Mouse (Mus musculus) lung, postnatal 0 days (tissue): ENCODE results near the gene Dock10. TPM values are rescaled to one million over a fixed set of nuclear protein-coding genes. Genes with fewer than 3 reads are reported as not detected.
A peak's percentile ranks its signal among the peaks of the same experiment; 100 is the strongest.

ENCODE experiments used
- ATAC-seq: fragments of 200-750 bp; cut with Nextera tagmentation; 2 replicates; pipeline ENCODE4 v1.8.0; 2017; ENCODE audit warnings: moderate library complexity
- DNase-seq: peaks from one replicate; pipeline ENCODE4 v3.0.0-alpha.2; 2016; ENCODE audit warnings: low spot score
- H3K27ac ChIP-seq: fragments of 300-500 bp; sonication (generic); 2 replicates; pipeline ENCODE4 v1.5.1; 2014; ENCODE audit warnings: antibody characterized with exemption, mild to moderate bottlenecking, low read length, mixed read lengths
- H3K27me3 ChIP-seq: fragments of 300-500 bp; sonication (generic); replicated peaks from 2 replicates; pipeline ENCODE4 v1.6.1; 2014; ENCODE audit warnings: low read length, mixed read lengths; ENCODE audit not compliant: insufficient read depth
- H3K36me3 ChIP-seq: fragments of 300-500 bp; sonication (generic); 2 replicates; pipeline ENCODE4 v1.6.1; 2014; ENCODE audit warnings: low read length, mixed read lengths; ENCODE audit not compliant: insufficient read depth
- H3K4me1 ChIP-seq: fragments of 300-500 bp; sonication (generic); 2 replicates; pipeline ENCODE4 v1.6.1; 2014; ENCODE audit warnings: antibody characterized with exemption, low read depth, low read length, mixed read lengths; ENCODE audit not compliant: insufficient read depth
- H3K4me2 ChIP-seq: fragments of 300-500 bp; sonication (generic); replicated peaks from 2 replicates; pipeline ENCODE4 v1.6.1; 2014; ENCODE audit warnings: low read depth, mild to moderate bottlenecking, low read length, moderate library complexity, mixed read lengths
- H3K4me3 ChIP-seq: fragments of 300-500 bp; sonication (generic); 2 replicates; pipeline ENCODE4 v1.5.1; 2014; ENCODE audit warnings: low read depth, low read length
- H3K9ac ChIP-seq: fragments of 300-500 bp; sonication (generic); replicated peaks from 2 replicates; pipeline ENCODE4 v1.6.1; 2014; ENCODE audit warnings: low read depth, mild to moderate bottlenecking
- H3K9me3 ChIP-seq: fragments of 300-500 bp; sonication (generic); 2 replicates; pipeline ENCODE4 v1.6.1; 2016; ENCODE audit warnings: low read length, mixed read lengths
- CTCF ChIP-seq: IDR thresholded peaks from 2 replicates; pipeline ENCODE4 v1.5.1; 2016; ENCODE audit warnings: antibody characterized with exemption, mild to moderate bottlenecking
- EP300 ChIP-seq: IDR thresholded peaks from 2 replicates; pipeline ENCODE4 v1.6.1; 2016; ENCODE audit warnings: antibody characterized with exemption, mild to moderate bottlenecking, control low read depth
- WGBS: fragments of 180-500 bp; shearing (Covaris S2); extraction: QIAGEN DNeasy Blood & Tissue Kit; methylation state at CpG from one replicate; pipeline ENCODE4 v1.1.7; 2014; 5-methylcytosine and 5-hydroxymethylcytosine counted together
- polyA plus RNA-seq: library from polyadenylated mRNA; unstranded; fragments of >200 nt; fragmentation: Nextera tagmentation; extraction: Ambion mirVana; gene quantifications from 2 replicates; pipeline ENCODE4 v1.2.1, GENCODE M21; 2015

Gene Dock10
- polyA plus RNA-seq, 1 experiment from 2014 or later: 6.0 TPM

DNA sequence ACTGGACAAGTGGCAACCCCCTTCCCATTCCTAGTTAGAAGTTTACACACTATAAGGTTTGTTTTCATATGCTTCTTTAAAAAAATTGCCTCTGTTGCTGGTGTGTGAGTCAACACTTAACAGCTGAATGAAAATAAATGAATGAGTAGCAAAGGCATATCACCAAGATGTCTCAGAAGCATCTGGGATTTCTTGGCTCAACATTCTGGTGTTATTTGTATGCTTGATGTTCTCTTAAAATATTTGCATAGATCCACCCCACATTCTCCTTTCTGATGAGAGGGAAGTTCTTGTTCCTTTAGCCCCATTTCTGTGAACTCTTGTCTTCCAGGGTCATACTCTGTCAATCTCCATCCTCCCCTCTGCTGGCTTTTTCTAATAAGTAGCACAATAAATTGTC lies 38.2 kb downstream of the Dock10 start:
- Histone ChIP-seq H3K27ac (no peak overlapping the region), H3K4me1 (no peaks in the 10 kb centered on the region), H3K9me3 (no peaks in the 10 kb centered on the region), H3K9ac (no peak overlapping the region), H3K27me3 (no peaks in the 10 kb centered on the region), H3K4me3 (no peak overlapping the region), H3K36me3 (no peaks in the 10 kb centered on the region), H3K4me2 (no peak overlapping the region)
- TF ChIP-seq EP300: no peak
- no peak for TF ChIP-seq CTCF
- ATAC-seq (no peak), DNase-seq (peak; percentile 52)

DNA sequence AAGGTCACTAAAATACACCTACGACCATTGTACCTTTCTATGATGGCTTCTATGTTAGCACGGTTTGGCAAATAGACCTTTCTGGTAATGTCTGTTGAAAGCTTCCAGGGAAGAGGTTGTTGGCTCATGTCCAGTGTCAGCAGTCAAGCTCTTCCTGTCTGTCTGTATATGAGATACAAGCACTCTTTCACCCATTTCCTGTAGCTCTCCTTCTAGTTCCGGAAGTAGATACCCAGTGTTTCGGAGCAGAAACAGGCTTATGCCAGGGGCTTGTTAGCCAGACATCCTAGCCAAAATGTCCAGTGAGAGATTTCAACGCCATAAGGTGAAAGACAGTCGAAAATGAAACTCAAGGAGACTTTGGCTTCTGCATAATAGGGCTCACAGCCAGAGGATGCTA lies 38.9 kb downstream of the Dock10 start:
- WGBS: 60% methylated on average over 6 of the region's 6 CpGs
- no peak overlapping the region for H3K4me3 ChIP-seq
- no peak for TF ChIP-seq EP300
- TF ChIP-seq CTCF: no peak
- no peak overlapping the region for H3K9ac ChIP-seq
- H3K27ac ChIP-seq: no peak overlapping the region
- H3K36me3 ChIP-seq: no peaks in the 10 kb centered on the region
- no peak overlapping the region for H3K4me2 ChIP-seq
- H3K9me3 ChIP-seq: no peaks in the 10 kb centered on the region
- H3K4me1 ChIP-seq: no peaks in the 10 kb centered on the region
- DNase-seq (peak; percentile 17), ATAC-seq (no peak)
- no peaks in the 10 kb centered on the region for H3K27me3 ChIP-seq

DNA sequence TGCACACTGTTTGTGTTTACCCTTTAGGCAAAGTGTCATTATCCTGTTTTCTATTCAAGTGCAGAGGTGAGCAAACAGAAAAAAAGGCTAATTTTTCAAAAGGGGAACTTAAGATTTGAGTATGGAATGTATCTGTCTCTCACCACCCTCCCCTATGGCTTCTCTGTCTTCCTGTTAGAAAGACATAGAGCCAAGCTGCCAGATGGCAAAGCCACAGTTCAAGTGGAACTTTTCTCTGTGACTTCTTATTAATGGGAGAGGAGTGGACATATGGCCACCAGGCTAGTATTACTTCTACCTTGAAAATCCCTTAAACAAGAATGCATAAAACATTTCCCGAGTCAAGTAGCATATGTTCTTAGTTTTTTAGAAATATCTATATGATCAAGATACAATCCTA lies 39.7 kb downstream of the Dock10 start:
- TF ChIP-seq EP300 (no peak), CTCF (no peak)
- DNase-seq (no peak), ATAC-seq (no peak)
- Histone ChIP-seq H3K27ac (no peak overlapping the region), H3K4me1 (no peaks in the 10 kb centered on the region), H3K36me3 (no peaks in the 10 kb centered on the region), H3K4me2 (no peak overlapping the region), H3K9ac (no peak overlapping the region), H3K9me3 (no peaks in the 10 kb centered on the region), H3K27me3 (no peaks in the 10 kb centered on the region), H3K4me3 (no peak overlapping the region)
- 84% methylated on average over 1 of the region's 1 CpGs for WGBS

DNA sequence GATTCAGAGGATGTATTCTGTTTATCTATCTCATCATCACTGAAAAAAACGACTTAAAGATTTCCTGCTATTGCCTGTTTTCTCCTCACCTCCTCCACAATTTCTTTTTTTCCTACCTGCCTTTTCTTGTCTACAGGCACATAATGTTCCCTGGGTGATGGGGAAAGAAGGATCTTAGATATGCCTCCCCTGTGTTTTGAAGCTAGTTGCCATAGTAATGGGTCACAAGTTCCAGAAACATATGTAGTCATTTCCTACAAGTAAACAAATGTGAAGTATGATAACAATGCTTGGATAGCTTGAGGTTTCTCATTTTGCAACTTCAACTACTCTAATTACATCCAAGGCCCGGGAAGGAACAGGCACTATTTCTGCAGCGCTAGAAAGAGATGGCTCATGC lies 42.4 kb downstream of the Dock10 start:
- TF ChIP-seq CTCF: no peak
- TF ChIP-seq EP300: peak; percentile 81

DNA sequence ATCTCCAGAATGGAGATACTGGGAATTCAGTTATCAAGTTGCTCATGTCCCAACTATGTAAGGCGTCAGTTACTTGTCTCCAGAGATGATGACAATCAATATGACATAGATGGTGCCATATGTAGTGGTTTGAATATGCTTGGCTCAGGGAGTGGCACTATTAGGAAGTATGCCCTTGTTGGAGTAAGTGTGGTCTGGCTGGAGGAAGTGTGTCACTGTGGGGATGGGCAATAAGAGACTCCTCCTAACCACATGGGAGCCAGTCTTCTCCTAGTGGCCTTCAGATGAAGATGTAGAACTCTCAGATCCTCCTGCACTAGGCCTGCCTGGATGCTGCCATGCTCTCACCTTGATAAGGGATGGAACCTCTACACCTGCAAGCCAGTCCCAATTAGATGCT lies 44.4 kb downstream of the Dock10 start:
- whole genome bisulfite sequencing: 96% methylated on average over 1 of the region's 1 CpGs
- ATAC-seq (no peak), DNase-seq (no peak)
- Histone ChIP-seq H3K27ac (no peak overlapping the region), H3K4me2 (no peak overlapping the region), H3K27me3 (no peaks in the 10 kb centered on the region), H3K36me3 (no peaks in the 10 kb centered on the region), H3K9ac (no peak overlapping the region), H3K4me1 (no peaks in the 10 kb centered on the region), H3K4me3 (no peak overlapping the region), H3K9me3 (no peaks in the 10 kb centered on the region)
- no peak for TF ChIP-seq CTCF
- TF ChIP-seq EP300: no peak

More for the DNA sequence above, 42.4 kb downstream of the Dock10 start:
- DNase-seq (peak; percentile 89), ATAC-seq (peak; percentile 82)
- Histone ChIP-seq H3K4me2 (no peak overlapping the region), H3K36me3 (no peaks in the 10 kb centered on the region), H3K4me1 (no peaks in the 10 kb centered on the region), H3K27ac (no peak overlapping the region), H3K4me3 (no peak overlapping the region), H3K9me3 (no peaks in the 10 kb centered on the region), H3K9ac (no peak overlapping the region), H3K27me3 (no peaks in the 10 kb centered on the region)
- 32% methylated on average over 3 of the region's 3 CpGs for WGBS

DNA sequence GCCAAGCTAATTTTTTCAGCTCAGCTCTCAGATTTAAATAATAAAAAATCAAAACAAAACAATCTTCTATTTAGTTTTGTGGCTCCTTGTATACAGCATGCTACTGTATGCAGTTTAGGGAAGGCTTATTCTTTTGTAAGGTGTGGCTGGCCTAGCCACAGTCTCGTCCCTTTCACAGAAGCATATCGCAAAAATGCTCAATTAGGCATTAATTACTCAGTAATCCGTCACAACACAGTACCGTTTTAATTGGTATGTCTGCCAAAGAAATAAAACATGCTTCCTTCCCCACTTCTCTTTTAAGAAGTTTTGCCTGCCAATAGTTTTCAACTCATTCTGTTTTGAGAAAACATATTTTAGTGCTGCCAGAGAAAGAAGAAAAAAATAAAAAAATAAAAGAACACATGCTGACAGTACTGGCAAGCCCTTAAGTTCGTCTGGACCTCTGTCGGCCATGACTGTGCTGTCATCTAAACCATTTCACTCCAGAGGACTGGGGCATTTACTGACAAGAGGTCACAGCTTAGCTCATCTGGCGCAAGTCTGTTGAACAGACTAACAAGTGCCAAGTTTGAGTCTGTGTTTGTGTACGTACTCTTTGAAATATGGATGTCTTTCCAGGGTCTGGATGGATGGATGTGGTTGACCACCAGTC lies 47.6 kb downstream of the Dock10 start:
- ATAC-seq: peak; percentile 86
- no peaks in the 10 kb centered on the region for H3K9me3 ChIP-seq
- H3K27ac ChIP-seq: peak overlapping the region; percentile 64

More for the DNA sequence above, 47.6 kb downstream of the Dock10 start:
- no peaks in the 10 kb centered on the region for H3K27me3 ChIP-seq
- no peaks in the 10 kb centered on the region for H3K36me3 ChIP-seq
- H3K4me2 ChIP-seq: no peak overlapping the region
- no peak overlapping the region for H3K4me3 ChIP-seq
- peak; percentile 73 for DNase-seq
- H3K4me1 ChIP-seq: no peaks in the 10 kb centered on the region
- WGBS: 42% methylated on average over 8 of the region's 8 CpGs
- H3K9ac ChIP-seq: no peak overlapping the region
- TF ChIP-seq EP300: peak; percentile 2; the same call in 1 of the 2 replicates
- no peak for TF ChIP-seq CTCF
